Mouse (Mus musculus) C2C12 (cell line): ENCODE measurements around the gene Fbxw10. TPM values are rescaled to one million over a fixed set of nuclear protein-coding genes. Genes with fewer than 3 reads are reported as not detected.

Experiments
- H3K27me3 ChIP-seq: one replicate; pipeline ENCODE4 v1.6.1; 2011; ENCODE audit not compliant: control insufficient read depth, insufficient read depth, insufficient read length
- H3K36me3 ChIP-seq: one replicate; pipeline ENCODE4 v1.6.1; 2011; ENCODE audit not compliant: control insufficient read depth, insufficient read depth
- H3K4me3 ChIP-seq: one replicate; pipeline ENCODE4 v1.5.1; 2011; ENCODE audit warnings: mild to moderate bottlenecking, control low read depth; ENCODE audit not compliant: poor library complexity, insufficient read depth, severe bottlenecking
- H3K79me2 ChIP-seq: one replicate; pipeline ENCODE4 v1.6.1; 2011; ENCODE audit not compliant: control insufficient read depth, insufficient read depth
- H3K79me3 ChIP-seq: one replicate; pipeline ENCODE4 v1.6.1; 2011; ENCODE audit warnings: low read depth, control low read depth
- H3ac ChIP-seq: one replicate; pipeline ENCODE3; 2011; ENCODE audit warnings: low read depth; ENCODE audit not compliant: control insufficient read depth, insufficient read length
- CEBPB ChIP-seq: IDR thresholded peaks from one replicate; pipeline ENCODE4 v1.6.1; 2011; ENCODE audit warnings: low read depth, mild to moderate bottlenecking, control low read depth, moderate library complexity
- CTCF ChIP-seq: IDR thresholded peaks from one replicate; pipeline ENCODE4 v1.5.1; 2011; ENCODE audit not compliant: control insufficient read depth, insufficient read depth, insufficient read length
- FOSL1 ChIP-seq: IDR thresholded peaks from one replicate; pipeline ENCODE4 v1.8.0; 2011; ENCODE audit warnings: mild to moderate bottlenecking, low read length; ENCODE audit not compliant: poor library complexity, insufficient read depth, severe bottlenecking
- MAX ChIP-seq: IDR thresholded peaks from one replicate; pipeline ENCODE4 v1.6.1; 2011; ENCODE audit warnings: mild to moderate bottlenecking, control low read depth
- MYOD1 ChIP-seq: IDR thresholded peaks from one replicate; pipeline ENCODE4 v1.6.1; 2011; ENCODE audit warnings: low read depth; ENCODE audit not compliant: control insufficient read depth, insufficient read length
- MYOG ChIP-seq: IDR thresholded peaks from one replicate; pipeline ENCODE4 v1.6.1; 2011; ENCODE audit not compliant: control insufficient read depth, insufficient read length; ENCODE audit errors: extremely low read depth
- USF1 ChIP-seq: IDR thresholded peaks from one replicate; pipeline ENCODE4 v1.6.1; 2011; ENCODE audit warnings: low read depth, mild to moderate bottlenecking, control low read depth, moderate library complexity
- polyA plus RNA-seq: library from polyadenylated mRNA; unstranded; fragments of >200 nt; fragmentation: generic; extraction: Trizol; gene quantifications from one replicate; pipeline ENCODE4 v1.2.1, GENCODE M21; 2012; ENCODE audit warnings: missing spikeins

Fbxw10 gene
- polyA plus RNA-seq, 1 experiment: 0.02 TPM

DNA sequence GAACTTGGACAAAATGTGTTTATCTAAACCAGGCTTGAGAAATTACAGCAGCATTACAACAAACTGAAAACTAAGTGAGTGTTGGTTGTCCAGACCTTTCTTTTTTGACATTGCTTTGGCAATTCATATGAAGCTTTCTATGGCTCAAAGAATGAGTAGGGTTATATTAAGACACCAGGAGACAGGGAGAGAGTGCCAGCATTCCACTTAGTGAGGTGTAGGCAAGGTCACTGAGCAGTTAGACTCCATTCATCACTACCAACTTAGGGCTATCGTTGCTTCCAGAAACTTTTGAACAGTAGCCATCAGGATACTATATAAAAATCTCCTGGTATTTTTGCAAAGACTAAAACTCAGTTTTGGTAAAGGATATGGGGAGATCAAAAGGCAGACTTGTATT, 30.5 kb downstream of the Fbxw10 start:
- TF ChIP-seq MYOG (no peak), MYOD1 (no peak), USF1 (no peak), MAX (no peak), CTCF (no peak), FOSL1 (no peak), CEBPB (no peak)

DNA sequence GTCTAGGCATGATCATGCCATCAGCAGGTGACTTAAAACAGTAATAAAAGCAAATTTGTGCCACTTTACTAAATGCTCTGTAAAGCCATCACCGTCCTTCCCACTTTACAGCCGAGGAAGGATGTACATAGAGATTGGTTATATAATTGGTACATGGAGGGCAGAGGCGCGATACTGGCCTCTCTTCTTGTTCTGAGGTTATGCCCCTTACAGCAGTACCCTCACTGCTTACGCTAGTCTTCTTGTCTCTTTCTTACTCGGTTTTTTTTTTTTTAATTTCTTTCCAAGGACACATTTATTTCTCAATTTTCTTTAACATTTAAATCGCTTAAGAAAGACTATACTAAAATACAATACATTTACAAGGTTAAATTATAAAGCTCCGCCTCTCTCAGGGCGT, 31.9 kb downstream of the Fbxw10 start:
- H3K79me3 ChIP-seq: peaks cover 8% of the 10 kb centered on the region
- H3ac ChIP-seq: no peak overlapping the region
- no peaks in the 10 kb centered on the region for H3K27me3 ChIP-seq
- H3K4me3 ChIP-seq: peak overlapping the region; percentile 83
- peaks cover 22% of the 10 kb centered on the region for H3K79me2 ChIP-seq
- TF ChIP-seq CTCF: no peak
- no peak for TF ChIP-seq MYOD1
- no peak for TF ChIP-seq USF1
- peaks cover 8% of the 10 kb centered on the region for H3K36me3 ChIP-seq

More for the DNA sequence above, 30.5 kb downstream of the Fbxw10 start:
- Histone ChIP-seq H3K27me3 (no peaks in the 10 kb centered on the region), H3K79me2 (peaks cover 22% of the 10 kb centered on the region), H3K79me3 (peaks cover 8% of the 10 kb centered on the region), H3K4me3 (no peak overlapping the region), H3ac (no peak overlapping the region), H3K36me3 (peaks cover 4% of the 10 kb centered on the region)

GRCm38 (mm10) chr11:62879220-62880048, 32.6 kb downstream of the Fbxw10 start, which contains the start of gene Tvp23b:
Gene Tvp23b (plus strand): TSS chr11:62879455.
- Histone ChIP-seq H3K36me3 (peaks cover 8% of the 10 kb centered on the region), H3ac (peak within 1 kb of the TSS; percentile 61), H3K79me2 (peaks cover 22% of the 10 kb centered on the region), H3K27me3 (no peaks in the 10 kb centered on the region), H3K4me3 (peak within 1 kb of the TSS; percentile 83), H3K79me3 (peaks cover 8% of the 10 kb centered on the region)
- TF ChIP-seq MAX (peak; percentile 90), CEBPB (no peak)

- H3K36me3 ChIP-seq: peaks cover 25% of the 10 kb centered on the region
- no peak for TF ChIP-seq MAX
- TF ChIP-seq USF1: no peak
- no peak for TF ChIP-seq CTCF
- TF ChIP-seq MYOG: no peak
- TF ChIP-seq CEBPB: no peak
- no peak for TF ChIP-seq MYOD1
- TF ChIP-seq FOSL1: no peak
Measured at GRCm38 (mm10) chr11:62883407-62883806, 36.5 kb downstream of the Fbxw10 start.

DNA sequence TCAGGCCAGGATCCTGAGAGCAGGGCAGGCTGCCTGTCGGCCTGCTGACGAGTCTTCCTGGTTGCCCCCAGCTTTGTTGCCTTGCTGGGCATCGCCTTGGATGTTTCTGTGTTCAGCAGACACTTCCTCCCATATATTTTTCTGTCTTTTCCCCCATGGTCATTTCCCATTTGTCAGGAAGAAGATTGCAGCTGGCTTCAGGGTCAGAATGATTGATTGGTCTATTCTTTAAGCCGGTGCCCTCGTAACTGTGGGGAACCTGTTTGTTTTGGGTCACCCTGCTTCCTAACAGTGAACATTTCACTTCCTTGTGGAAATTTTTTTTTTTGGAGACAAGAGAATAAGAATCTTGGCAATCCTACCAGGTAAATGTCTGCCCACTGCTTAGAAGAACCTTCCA, 38.5 kb downstream of the Fbxw10 start:
- Histone ChIP-seq H3K79me3 (peaks cover 3% of the 10 kb centered on the region), H3K36me3 (peaks cover 42% of the 10 kb centered on the region), H3K79me2 (peaks cover 13% of the 10 kb centered on the region), H3K27me3 (no peaks in the 10 kb centered on the region), H3K4me3 (no peak overlapping the region), H3ac (no peak overlapping the region)
- TF ChIP-seq MAX (no peak), MYOG (no peak), CTCF (no peak), FOSL1 (no peak), CEBPB (no peak), USF1 (no peak), MYOD1 (no peak)

More at GRCm38 (mm10) chr11:62883407-62883806, 36.5 kb downstream of the Fbxw10 start:
- Histone ChIP-seq H3K79me2 (peaks cover 22% of the 10 kb centered on the region), H3ac (no peak overlapping the region), H3K79me3 (peaks cover 8% of the 10 kb centered on the region), H3K4me3 (no peak overlapping the region), H3K27me3 (no peaks in the 10 kb centered on the region)

- H3K4me3 ChIP-seq: no peak overlapping the region
- H3ac ChIP-seq: no peak overlapping the region
- TF ChIP-seq CTCF (no peak), FOSL1 (no peak), MYOD1 (no peak), MAX (no peak)
- no peaks in the 10 kb centered on the region for H3K27me3 ChIP-seq
- no peaks in the 10 kb centered on the region for H3K79me3 ChIP-seq
- H3K36me3 ChIP-seq: peaks cover 59% of the 10 kb centered on the region
- no peaks in the 10 kb centered on the region for H3K79me2 ChIP-seq
Measured at GRCm38 (mm10) chr11:62890796-62891195, 43.9 kb downstream of the Fbxw10 start.
